Mouse (Mus musculus): ENCODE results near the gene Cd248.
"Not testable (repeated sequence)": the region's sequence is repeated elsewhere in the genome, so short reads cannot be mapped to it uniquely, and the experiment has no call there.

Gene Cd248

DNA sequence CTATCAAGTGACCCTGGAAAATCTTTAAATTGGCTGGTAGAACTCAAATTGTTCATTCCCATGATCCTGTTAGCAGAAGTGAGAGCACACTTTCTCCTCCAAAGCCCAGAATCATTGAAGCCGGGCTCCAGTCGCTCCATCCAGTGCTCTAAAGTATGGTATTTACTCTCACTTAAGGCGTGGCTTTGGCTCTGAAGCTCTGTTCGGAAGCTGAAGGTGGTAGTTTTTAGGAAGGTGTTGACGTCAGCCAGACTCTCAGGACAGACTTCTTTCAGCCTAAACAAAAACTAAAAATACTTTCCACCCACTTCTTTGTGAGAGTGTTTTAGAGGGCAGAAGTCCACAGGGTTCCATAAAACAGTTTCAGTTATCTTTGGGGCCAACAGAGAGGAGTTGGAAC lies 5.6 kb downstream of the Cd248 start:
- no peak for DNase-seq (ENCODE audit: low spot score)

GRCm38 (mm10) chr19:5079279-5079678 lies 11.4 kb downstream of the Cd248 start:
- no peak for DNase-seq (ENCODE audit: low spot score)

DNA sequence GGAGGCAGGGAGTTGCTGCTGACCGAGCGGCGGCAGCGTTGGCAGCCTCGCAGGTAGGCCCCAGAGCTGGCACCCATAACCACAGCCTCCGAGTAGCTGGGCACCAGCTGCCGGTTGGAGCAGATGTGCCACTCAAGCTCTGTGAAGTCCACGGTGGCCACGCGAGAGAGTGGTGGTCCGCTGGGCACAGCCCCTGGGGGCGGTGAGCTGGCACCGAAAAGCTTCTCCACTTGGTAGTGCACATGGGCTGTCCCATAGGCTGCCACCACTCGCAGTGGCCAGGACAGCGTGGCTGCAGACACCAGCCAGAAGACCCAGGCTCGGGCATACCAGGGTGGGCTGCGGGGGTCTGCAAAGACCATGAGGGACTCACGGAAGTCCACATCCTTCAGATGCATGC lies 14.1 kb downstream of the Cd248 start:
- DNase-seq (ENCODE audit: low spot score), result no peak

- DNase-seq (ENCODE audit: low spot score), result no peak
Observed at GRCm38 (mm10) chr19:5082596-5082995, 14.7 kb downstream of the Cd248 start.

DNA sequence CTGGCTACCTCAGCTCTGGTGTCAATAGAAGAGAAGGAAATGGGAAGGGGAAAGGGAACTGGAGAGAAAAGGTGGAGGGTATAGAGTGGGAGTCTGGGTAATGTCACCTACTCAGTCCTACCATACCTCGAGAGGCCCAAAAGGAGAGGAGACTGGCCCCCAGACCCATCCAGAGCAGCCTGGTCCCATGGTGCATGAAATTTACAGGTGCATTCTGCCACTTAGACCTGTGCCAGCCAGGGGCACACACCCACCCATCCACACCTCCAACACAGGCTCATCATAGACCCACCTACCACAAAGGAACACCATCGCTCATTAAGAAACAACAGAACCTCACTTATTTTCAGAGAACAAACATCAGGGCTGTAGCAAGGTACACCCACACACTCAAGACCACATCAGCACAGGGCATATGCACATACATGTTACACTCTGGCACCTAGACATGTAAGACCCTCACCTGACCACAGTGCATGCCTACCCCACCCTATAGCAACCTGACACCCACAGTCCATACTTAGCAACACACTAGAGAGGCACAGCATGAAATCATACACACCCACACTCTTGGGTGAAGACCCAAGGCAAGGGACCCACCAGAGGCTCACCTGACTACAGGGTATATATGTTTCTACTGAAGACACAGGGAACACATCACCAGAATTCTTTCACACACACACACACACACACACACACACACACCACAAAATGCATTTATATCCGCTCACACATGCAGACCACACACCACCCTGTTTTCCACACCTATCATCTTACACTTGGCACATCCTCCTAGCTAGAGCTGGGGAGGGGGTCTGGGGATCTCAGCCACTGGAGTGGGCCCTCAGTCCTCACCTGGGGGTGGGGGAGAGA lies 16.3 kb downstream of the Cd248 start:
- no peak for DNase-seq (ENCODE audit: low spot score)

- no peak for DNase-seq (ENCODE audit: low spot score)
Observed at GRCm38 (mm10) chr19:5084834-5085144, 16.9 kb downstream of the Cd248 start.

- DNase-seq (ENCODE audit: low spot score), result no peak
Observed at GRCm38 (mm10) chr19:5085145-5085863, 17.4 kb downstream of the Cd248 start, which contains the start of gene Tmem151a. Gene Tmem151a, minus strand, starts transcription at chr19:5085531.

- not testable (repeated sequence) for DNase-seq (ENCODE audit: low spot score)
Observed at GRCm38 (mm10) chr19:5086533-5086932, 18.7 kb downstream of the Cd248 start.

- peak; percentile 99 for DNase-seq (ENCODE audit: low spot score)
Observed at GRCm38 (mm10) chr19:5087884-5088728, 20.2 kb downstream of the Cd248 start, which contains the start of gene Yif1a. Gene Yif1a, plus strand, starts transcription at chr19:5088538.

DNA sequence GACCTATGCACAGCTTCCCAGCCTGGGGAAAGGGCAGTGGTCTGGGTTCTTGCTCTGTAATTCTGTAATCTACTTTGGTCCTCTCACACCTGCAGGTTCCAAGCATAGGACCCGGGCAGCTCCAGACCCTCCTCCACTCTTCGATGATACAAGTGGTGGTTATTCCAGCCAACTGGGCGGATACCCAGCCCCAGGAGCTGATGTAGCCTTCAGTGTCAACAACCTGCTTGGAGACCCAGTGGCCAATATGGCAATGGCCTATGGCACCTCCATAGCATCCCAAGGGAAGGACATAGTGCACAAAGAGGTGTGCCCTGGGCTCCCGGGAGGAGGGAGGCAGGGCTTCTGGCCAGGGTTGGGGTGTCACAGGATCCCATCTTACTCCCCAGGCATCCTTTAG lies 21.4 kb downstream of the Cd248 start:
- no peak for DNase-seq (ENCODE audit: low spot score)

- no peak for DNase-seq (ENCODE audit: low spot score)
Observed at GRCm38 (mm10) chr19:5092083-5092482, 24.2 kb downstream of the Cd248 start.

DNA sequence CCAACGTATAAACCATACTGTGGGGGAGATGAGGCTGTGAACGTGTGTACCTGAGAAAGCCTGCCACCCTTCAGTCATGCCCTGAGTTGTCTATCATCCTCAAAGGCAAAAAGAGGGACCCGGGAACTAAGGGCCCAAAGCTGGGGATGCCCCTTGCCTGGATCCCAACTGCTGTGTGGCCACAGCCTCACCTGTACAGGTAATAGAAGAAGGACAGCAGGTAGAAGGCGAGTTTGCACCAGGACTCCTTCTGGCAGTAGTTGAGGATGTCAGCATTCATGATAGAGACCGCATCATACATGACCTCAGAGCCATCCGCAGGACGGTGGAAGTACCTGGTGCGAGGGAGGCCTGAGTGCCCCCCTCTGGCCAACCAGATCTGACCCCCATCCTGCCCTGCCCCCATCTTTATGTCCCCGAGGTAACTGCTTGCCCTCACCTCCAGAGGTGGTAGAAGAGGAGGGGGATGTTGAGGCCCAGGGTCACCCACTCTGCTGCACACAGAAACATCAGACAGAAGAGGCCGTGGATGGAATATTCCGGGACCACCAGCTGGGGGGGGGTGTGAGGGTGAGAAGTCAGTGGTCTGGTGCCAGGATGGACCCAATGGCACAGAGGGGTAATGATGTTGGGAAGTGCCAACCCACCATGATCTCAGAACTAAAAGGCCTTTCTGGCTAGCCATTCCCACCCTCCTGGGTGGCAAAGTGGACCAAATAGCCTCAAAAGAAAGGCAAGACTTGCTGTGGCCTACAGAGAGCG lies 25.8 kb downstream of the Cd248 start:
- DNase-seq (ENCODE audit: low spot score), result no peak

GRCm38 (mm10) chr19:5094243-5094632 lies 26.4 kb downstream of the Cd248 start:
- DNase-seq (ENCODE audit: low spot score), result peak; percentile 95

GRCm38 (mm10) chr19:5094746-5095417 lies 27.0 kb downstream of the Cd248 start:
- no peak for DNase-seq (ENCODE audit: low spot score)

DNA sequence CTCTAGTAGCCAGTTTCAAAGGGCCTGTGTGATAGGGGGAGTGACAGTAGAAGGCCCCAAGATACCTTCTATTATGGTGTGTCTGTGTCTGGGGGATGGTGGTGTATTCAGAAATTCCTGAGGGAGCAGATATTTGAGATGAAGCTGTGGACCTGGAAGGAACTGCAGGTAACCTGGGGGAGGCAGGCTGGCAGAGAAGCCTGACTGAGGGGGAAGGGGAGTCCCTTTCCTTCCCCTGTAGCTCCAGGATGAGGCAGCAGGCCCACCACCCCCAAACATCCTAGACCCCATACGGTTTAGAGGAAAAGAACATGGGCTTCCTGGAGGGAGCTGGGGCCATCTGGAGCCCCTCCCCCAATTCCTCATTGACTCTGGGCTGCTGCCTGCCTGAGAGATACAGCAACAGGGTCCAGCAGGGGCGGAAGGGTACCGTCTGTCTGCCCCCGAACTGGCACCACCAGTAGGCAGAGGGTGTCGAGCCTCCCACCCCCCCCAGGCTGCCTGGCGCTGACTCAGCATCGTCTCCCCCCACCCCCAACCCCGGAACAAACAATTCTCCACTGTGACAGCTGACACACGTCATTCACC lies 28.1 kb downstream of the Cd248 start:
- no peak for DNase-seq (ENCODE audit: low spot score)

DNA sequence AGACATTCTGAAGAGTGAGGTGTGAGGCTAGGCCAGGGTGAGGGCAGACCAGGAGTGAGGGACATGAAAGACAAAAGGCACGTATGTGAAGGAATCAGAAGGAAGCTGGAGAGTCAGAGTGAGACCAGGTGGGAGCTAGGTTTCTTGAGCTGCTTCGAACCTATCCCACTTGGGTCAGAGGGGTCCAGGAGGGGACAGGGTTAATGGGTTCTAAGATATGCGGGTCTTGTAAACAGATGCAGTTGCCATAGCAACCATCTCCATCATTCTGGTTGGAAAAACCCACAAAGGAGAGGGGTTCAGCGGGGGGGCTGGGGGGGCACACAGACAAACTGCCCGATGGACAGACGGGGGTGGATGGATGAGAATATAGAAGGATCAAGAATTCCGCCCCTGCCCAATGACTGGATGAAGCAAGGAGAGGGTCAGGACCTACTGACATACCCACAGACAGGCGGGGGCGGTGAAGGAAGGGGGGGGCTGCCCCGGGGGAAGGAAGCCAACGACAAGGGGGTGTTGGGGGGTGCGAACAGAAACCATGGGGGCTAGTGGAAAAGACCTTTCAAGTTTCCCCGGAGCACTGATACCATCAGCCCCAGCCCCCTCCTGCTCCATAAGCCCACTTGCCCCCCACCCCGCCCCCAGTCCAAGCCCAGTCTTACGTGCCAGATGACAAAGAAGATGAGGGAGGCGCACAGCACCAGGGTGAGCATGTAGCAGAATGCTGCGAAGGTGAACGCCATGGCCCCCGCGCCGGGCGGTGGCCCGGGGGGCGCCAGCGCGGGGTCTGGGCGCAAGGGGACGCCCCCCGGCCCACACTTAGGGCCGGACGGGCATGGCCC lies 29.9 kb downstream of the Cd248 start:
- DNase-seq (ENCODE audit: low spot score), result no peak

DNA sequence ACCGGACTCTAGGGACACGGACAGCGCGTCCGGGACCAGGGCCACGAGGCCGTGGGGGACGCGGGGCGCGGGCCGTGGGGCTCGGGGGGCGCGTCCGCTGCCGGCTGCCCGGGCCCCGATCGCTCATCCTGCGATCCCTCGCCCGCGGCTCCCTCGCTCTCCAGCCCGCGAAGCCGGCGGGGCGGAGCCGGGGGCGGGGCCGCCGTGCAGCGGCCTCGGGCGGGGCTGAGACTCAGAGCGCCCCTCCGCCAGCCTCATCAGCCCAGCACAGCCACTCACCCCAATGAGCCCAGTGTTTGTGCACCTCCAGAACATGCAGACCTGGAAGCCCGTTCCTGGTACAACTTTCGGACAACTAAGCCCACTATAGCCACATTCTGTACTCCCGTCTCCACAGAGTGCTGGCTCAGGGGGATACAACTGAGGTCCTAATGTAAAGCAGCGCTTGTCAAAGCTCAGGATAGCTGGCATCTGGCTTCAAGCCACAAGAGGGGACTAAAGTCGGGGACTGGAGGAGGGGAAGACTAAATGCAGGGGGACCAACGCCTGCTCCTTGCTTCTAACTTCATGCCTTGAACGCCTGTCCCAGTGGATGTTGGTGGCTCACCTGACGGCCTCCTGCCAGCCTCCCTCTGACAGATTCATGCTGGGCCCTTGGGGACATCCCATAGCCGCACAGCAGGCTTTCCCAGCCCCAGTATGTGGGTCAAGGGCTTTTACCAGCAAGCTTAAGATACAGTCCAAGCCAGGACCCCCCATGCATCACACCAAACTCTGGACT lies 30.7 kb downstream of the Cd248 start, which contains the start of gene Cnih2:
TSS of gene Cnih2 (minus strand) at position 159 of the 781 bp plus-strand sequence.
- DNase-seq (ENCODE audit: low spot score), result no peak

DNA sequence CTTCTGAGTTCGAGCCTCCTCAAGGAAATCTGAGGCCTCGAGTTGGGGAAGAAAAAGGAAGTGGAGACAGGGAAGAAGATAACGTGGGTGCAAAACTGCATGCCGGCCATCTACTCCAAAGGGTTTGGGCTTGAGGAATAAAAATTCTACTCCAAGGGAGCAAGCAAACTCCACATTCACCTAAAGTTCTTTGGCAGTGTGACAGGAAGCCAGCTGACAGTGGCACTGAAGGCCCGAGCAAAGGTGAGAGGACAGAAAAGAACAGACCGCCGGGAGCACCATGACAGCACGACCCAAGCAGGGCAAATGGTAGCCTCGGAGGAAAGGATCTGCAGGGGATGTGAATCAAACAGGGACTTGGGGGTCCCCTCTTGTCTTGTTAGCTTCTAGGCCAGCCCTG lies 38.2 kb downstream of the Cd248 start:
- no peak for DNase-seq (ENCODE audit: low spot score)

- peak; percentile 97 for DNase-seq (ENCODE audit: low spot score)
Observed at GRCm38 (mm10) chr19:5106731-5107191, 38.9 kb downstream of the Cd248 start, which contains the start of gene Rab1b. Gene Rab1b, minus strand, starts transcription at chr19:5107072.
